Mouse (Mus musculus): ENCODE measurements around the gene Myh9. TPM values are rescaled to one million over a fixed set of nuclear protein-coding genes. Genes with fewer than 3 reads are reported as not detected.

Gene Myh9
- polyA plus RNA-seq, 1 experiment from 2014 or later, result 55.4 TPM

DNA sequence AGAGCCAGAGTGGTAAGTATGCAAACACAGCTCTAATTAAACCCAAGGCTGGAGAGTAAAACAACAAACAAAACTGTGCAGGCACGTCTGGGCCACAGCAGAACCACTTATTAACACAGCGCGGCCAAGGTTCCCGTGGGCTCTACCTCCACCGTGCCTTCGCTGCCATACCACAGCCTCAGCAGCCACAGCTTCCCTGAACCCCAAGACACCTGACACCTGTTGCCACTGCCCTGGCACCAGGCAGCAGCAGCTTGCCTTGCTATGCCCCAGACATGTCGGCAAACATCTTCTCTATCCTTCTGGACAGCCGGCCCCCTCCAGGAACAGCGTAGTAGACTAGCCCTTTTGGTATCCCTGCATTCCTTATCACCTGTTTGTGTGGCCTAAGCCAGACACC, 37.0 kb downstream of the Myh9 start:
- Histone ChIP-seq H3K36me3 (ENCODE audit: insufficient read depth, low read length) (peaks cover 73% of the 10 kb centered on the region), H3K4me1 (ENCODE audit: insufficient read depth, low read length) (peaks cover 16% of the 10 kb centered on the region), H3K4me2 (replicated peaks; ENCODE audit: low read depth, low read length) (no peak overlapping the region), H3K4me3 (ENCODE audit: low read length) (no peak overlapping the region), H3K27me3 (ENCODE audit: insufficient read depth, low read length) (no peaks in the 10 kb centered on the region), H3K27ac (ENCODE audit: low read length) (no peak overlapping the region), H3K9ac (replicated peaks; ENCODE audit: low read length) (no peak overlapping the region), H3K9me3 (ENCODE audit: low read length) (no peaks in the 10 kb centered on the region)
- WGBS, result 81% methylated on average over 9 of the region's 9 CpGs
- no peak for ATAC-seq (ENCODE audit: low FRiP score, low TSS enrichment)

DNA sequence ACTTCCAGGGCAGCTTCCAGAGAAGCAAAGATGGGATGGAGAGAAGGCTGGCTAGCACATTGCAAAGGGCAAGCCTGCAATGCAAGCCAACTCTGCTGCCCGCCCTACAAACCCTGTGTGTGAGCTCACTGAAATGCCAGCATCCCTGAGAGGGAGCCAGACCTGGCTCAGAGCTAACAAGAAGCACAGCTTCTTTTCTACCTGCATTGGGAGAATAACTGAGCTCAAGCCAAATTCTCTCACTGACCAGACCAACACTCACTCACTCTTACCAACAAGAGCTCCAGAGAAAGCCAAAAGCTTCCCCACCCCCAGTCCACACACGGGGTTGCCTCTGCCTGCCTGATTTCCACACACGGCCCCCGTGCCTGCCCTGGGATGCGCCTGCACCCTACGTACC, 37.5 kb downstream of the Myh9 start:
- Histone ChIP-seq H3K9ac (replicated peaks; ENCODE audit: low read length) (no peak overlapping the region), H3K4me3 (ENCODE audit: low read length) (no peak overlapping the region), H3K36me3 (ENCODE audit: insufficient read depth, low read length) (peaks cover 69% of the 10 kb centered on the region), H3K4me2 (replicated peaks; ENCODE audit: low read depth, low read length) (no peak overlapping the region), H3K4me1 (ENCODE audit: insufficient read depth, low read length) (peaks cover 20% of the 10 kb centered on the region), H3K27me3 (ENCODE audit: insufficient read depth, low read length) (no peaks in the 10 kb centered on the region), H3K27ac (ENCODE audit: low read length) (no peak overlapping the region), H3K9me3 (ENCODE audit: low read length) (no peaks in the 10 kb centered on the region)
- WGBS, result 84% methylated on average over 6 of the region's 6 CpGs
- no peak for ATAC-seq (ENCODE audit: low FRiP score, low TSS enrichment)

DNA sequence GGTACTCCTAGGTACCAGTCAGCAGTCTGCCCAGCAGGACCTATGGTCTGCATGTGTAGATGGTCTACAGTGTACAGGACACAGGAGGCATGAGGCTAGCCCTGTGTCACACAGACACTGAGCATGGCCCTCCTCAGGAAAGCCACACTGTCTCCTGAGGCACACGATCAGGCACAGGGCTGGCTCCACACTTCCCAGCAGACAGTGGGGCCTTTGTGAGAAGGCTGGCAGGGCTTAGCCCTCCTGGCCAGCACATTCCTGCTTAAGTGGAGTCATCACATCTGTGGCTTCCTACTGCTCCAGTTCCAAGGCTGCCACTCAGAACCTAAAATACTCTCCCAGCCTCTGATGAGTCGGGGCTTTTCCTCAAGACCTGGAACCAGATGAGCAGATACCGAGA, 38.2 kb downstream of the Myh9 start:
- Histone ChIP-seq H3K27ac (ENCODE audit: low read length) (peak overlapping the region; percentile 9; the same call in 1 of the 2 replicates), H3K4me1 (ENCODE audit: insufficient read depth, low read length) (peaks cover 27% of the 10 kb centered on the region), H3K4me3 (ENCODE audit: low read length) (no peak overlapping the region), H3K36me3 (ENCODE audit: insufficient read depth, low read length) (peaks cover 61% of the 10 kb centered on the region), H3K9me3 (ENCODE audit: low read length) (no peaks in the 10 kb centered on the region), H3K9ac (replicated peaks; ENCODE audit: low read length) (no peak overlapping the region), H3K27me3 (ENCODE audit: insufficient read depth, low read length) (no peaks in the 10 kb centered on the region), H3K4me2 (replicated peaks; ENCODE audit: low read depth, low read length) (no peak overlapping the region)
- no peak for ATAC-seq (ENCODE audit: low FRiP score, low TSS enrichment)
- WGBS, result 84% methylated on average over 3 of the region's 3 CpGs

GRCm38 (mm10) chr15:77802992-77803391, 39.0 kb downstream of the Myh9 start:
- Histone ChIP-seq H3K9ac (replicated peaks; ENCODE audit: low read length) (no peak overlapping the region), H3K4me3 (ENCODE audit: low read length) (no peak overlapping the region), H3K27ac (ENCODE audit: low read length) (no peak overlapping the region; the same call in 1 of the 2 replicates), H3K36me3 (ENCODE audit: insufficient read depth, low read length) (peaks cover 56% of the 10 kb centered on the region), H3K27me3 (ENCODE audit: insufficient read depth, low read length) (no peaks in the 10 kb centered on the region), H3K4me1 (ENCODE audit: insufficient read depth, low read length) (peaks cover 35% of the 10 kb centered on the region), H3K4me2 (replicated peaks; ENCODE audit: low read depth, low read length) (no peak overlapping the region), H3K9me3 (ENCODE audit: low read length) (no peaks in the 10 kb centered on the region)
- no peak for ATAC-seq (ENCODE audit: low FRiP score, low TSS enrichment)
- WGBS, result 75% methylated on average over 4 of the region's 4 CpGs

- no peak overlapping the region; the same call in 1 of the 2 replicates for H3K9ac ChIP-seq (replicated peaks; ENCODE audit: low read length)
- H3K4me1 ChIP-seq (ENCODE audit: insufficient read depth, low read length), result peaks cover 47% of the 10 kb centered on the region
- H3K4me2 ChIP-seq (replicated peaks; ENCODE audit: low read depth, low read length), result no peak overlapping the region
- no peak for ATAC-seq (ENCODE audit: low FRiP score, low TSS enrichment)
- 28% methylated on average over 4 of the region's 4 CpGs for WGBS
- no peak overlapping the region for H3K4me3 ChIP-seq (ENCODE audit: low read length)
- peak overlapping the region; percentile 99 for H3K27ac ChIP-seq (ENCODE audit: low read length)
- no peaks in the 10 kb centered on the region for H3K9me3 ChIP-seq (ENCODE audit: low read length)
- no peaks in the 10 kb centered on the region for H3K27me3 ChIP-seq (ENCODE audit: insufficient read depth, low read length)
- peaks cover 48% of the 10 kb centered on the region for H3K36me3 ChIP-seq (ENCODE audit: insufficient read depth, low read length)
Measured at GRCm38 (mm10) chr15:77801188-77801587, 40.8 kb downstream of the Myh9 start.

DNA sequence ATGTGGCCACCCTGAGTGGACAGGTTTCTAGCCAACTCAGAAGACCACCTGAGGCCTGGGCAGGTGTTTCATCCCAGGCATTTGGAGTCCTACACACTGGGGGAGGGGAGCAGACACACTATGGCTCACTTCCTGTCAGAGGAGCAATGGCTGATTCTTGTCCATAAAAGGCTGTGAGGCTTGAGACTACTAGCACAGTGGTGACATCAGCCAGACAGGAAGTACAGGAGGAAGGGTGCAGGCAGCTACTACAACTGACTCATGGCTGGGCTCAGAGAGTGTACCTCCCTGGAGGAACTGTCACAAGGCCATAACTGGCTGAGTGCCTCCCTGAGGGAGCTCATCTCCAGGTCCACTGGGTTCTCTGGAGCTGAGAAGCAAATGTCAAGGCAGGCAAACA, 41.5 kb downstream of the Myh9 start:
- Histone ChIP-seq H3K36me3 (ENCODE audit: insufficient read depth, low read length) (peaks cover 46% of the 10 kb centered on the region), H3K4me1 (ENCODE audit: insufficient read depth, low read length) (peaks cover 47% of the 10 kb centered on the region), H3K4me2 (replicated peaks; ENCODE audit: low read depth, low read length) (no peak overlapping the region), H3K4me3 (ENCODE audit: low read length) (no peak overlapping the region), H3K9ac (replicated peaks; ENCODE audit: low read length) (peak overlapping the region; percentile 5), H3K9me3 (ENCODE audit: low read length) (no peaks in the 10 kb centered on the region), H3K27ac (ENCODE audit: low read length) (peak overlapping the region; percentile 99), H3K27me3 (ENCODE audit: insufficient read depth, low read length) (no peaks in the 10 kb centered on the region)
- ATAC-seq (ENCODE audit: low FRiP score, low TSS enrichment), result peak; percentile 50

GRCm38 (mm10) chr15:77799491-77800474, 42.2 kb downstream of the Myh9 start:
- H3K9me3 ChIP-seq (ENCODE audit: low read length), result no peaks in the 10 kb centered on the region
- H3K27ac ChIP-seq (ENCODE audit: low read length), result peak overlapping the region; percentile 99
- peaks cover 52% of the 10 kb centered on the region for H3K4me1 ChIP-seq (ENCODE audit: insufficient read depth, low read length)
- no peak for ATAC-seq (ENCODE audit: low FRiP score, low TSS enrichment)
- no peak overlapping the region for H3K4me2 ChIP-seq (replicated peaks; ENCODE audit: low read depth, low read length)
- H3K4me3 ChIP-seq (ENCODE audit: low read length), result no peak overlapping the region
- WGBS, result 78% methylated on average over 8 of the region's 8 CpGs
- peaks cover 46% of the 10 kb centered on the region for H3K36me3 ChIP-seq (ENCODE audit: insufficient read depth, low read length)
- H3K9ac ChIP-seq (replicated peaks; ENCODE audit: low read length), result peak overlapping the region; percentile 52
- H3K27me3 ChIP-seq (ENCODE audit: insufficient read depth, low read length), result no peaks in the 10 kb centered on the region

- Histone ChIP-seq H3K27ac (ENCODE audit: low read length) (peak overlapping the region; percentile 99), H3K4me2 (replicated peaks; ENCODE audit: low read depth, low read length) (peak overlapping the region; percentile 30; the same call in 1 of the 2 replicates), H3K4me1 (ENCODE audit: insufficient read depth, low read length) (peaks cover 52% of the 10 kb centered on the region), H3K36me3 (ENCODE audit: insufficient read depth, low read length) (peaks cover 46% of the 10 kb centered on the region), H3K27me3 (ENCODE audit: insufficient read depth, low read length) (no peaks in the 10 kb centered on the region), H3K4me3 (ENCODE audit: low read length) (0 out of 2 replicates have a peak overlapping the region, but pooled peaks have one; percentile 2), H3K9ac (replicated peaks; ENCODE audit: low read length) (peak overlapping the region; percentile 58), H3K9me3 (ENCODE audit: low read length) (no peaks in the 10 kb centered on the region)
- WGBS, result 16% methylated on average over 14 of the region's 14 CpGs
- ATAC-seq (ENCODE audit: low FRiP score, low TSS enrichment), result peak; percentile 88
Measured at GRCm38 (mm10) chr15:77798664-77799490, 43.1 kb downstream of the Myh9 start.

DNA sequence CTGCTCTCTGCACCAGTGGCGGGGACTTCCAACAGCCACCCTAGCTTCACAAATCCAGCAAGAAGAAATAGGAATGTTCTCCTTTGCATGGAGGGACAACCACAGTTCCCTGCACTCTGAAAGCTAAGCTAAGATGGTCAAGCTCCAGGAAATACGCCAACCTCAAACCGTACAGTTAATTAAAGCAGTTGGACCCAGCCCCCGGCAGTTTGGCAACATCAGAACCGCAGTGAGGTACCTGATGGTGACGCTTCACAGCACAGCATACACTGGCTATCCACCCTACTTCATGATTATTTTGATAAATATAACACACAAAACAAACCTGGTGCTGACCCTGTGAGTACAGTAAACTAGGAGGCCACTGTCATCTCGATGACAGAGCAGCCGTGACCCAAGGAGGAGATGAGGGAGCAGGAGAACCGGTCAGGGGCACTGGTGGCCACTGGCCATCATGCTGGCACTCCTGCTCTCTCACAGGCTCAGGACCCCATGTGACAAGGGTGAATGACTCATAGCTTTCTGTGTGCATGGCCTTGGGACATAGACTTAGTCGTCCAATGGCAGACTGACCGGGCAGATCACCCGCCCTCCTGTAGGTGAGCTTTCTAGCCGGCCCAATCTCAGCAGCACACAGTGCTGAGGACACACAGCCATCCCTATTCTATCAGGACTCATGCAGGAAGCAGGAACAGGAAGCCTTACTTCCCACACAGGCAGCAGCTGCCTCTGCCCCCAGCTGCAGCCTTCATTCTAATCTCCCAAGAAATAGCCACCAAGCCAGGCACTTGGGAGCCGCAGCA, 44.2 kb downstream of the Myh9 start:
- Histone ChIP-seq H3K9me3 (ENCODE audit: low read length) (no peaks in the 10 kb centered on the region), H3K4me1 (ENCODE audit: insufficient read depth, low read length) (peaks cover 52% of the 10 kb centered on the region), H3K27me3 (ENCODE audit: insufficient read depth, low read length) (no peaks in the 10 kb centered on the region), H3K4me3 (ENCODE audit: low read length) (no peak overlapping the region), H3K9ac (replicated peaks; ENCODE audit: low read length) (peak overlapping the region; percentile 58), H3K27ac (ENCODE audit: low read length) (peak overlapping the region; percentile 99), H3K36me3 (ENCODE audit: insufficient read depth, low read length) (peaks cover 45% of the 10 kb centered on the region), H3K4me2 (replicated peaks; ENCODE audit: low read depth, low read length) (peak overlapping the region; percentile 30; the same call in 1 of the 2 replicates)
- peak; percentile 19; the same call in 1 of the 2 replicates for ATAC-seq (ENCODE audit: low FRiP score, low TSS enrichment)
- WGBS, result 58% methylated on average over 14 of the region's 14 CpGs
